Mouse (Mus musculus): ENCODE results near the gene Lbx1. TPM values are rescaled to one million over a fixed set of nuclear protein-coding genes. Genes with fewer than 3 reads are reported as not detected.

The Lbx1 gene
- polyA plus RNA-seq, 1 experiment from 2014 or later = 5.0 TPM

- Histone ChIP-seq H3K9me3 (ENCODE audit: control insufficient read depth, low read length) (no peaks in the 10 kb centered on the region), H3K36me3 (ENCODE audit: control insufficient read depth, insufficient read depth, low read length) (no peaks in the 10 kb centered on the region), H3K27ac (replicated peaks; ENCODE audit: low read depth, low read length) (no peak overlapping the region), H3K4me2 (ENCODE audit: low read depth, severe bottlenecking) (no peak overlapping the region), H3K4me3 (ENCODE audit: low read depth, low read length) (no peak overlapping the region), H3K4me1 (ENCODE audit: control insufficient read depth, insufficient read depth, low read length) (no peaks in the 10 kb centered on the region), H3K27me3 (ENCODE audit: control insufficient read depth, insufficient read depth, low read length) (peaks cover 4% of the 10 kb centered on the region), H3K9ac (ENCODE audit: low read length) (no peak overlapping the region)
- 3% methylated on average over 9 of the region's 9 CpGs for WGBS
- peak; percentile 61 for DNase-seq (ENCODE audit: low spot score)
- ATAC-seq (ENCODE audit: insufficient number of reproducible peaks, low FRiP score, low TSS enrichment, low read depth) = no peak
Measured at GRCm38 (mm10) chr19:45216240-45216639, 19.4 kb downstream of the Lbx1 start.

- no peak for DNase-seq (ENCODE audit: low spot score)
Measured at GRCm38 (mm10) chr19:45215431-45215830, 20.2 kb downstream of the Lbx1 start.

GRCm38 (mm10) chr19:45209776-45210422, 25.7 kb downstream of the Lbx1 start:
- H3K4me1 ChIP-seq (ENCODE audit: control insufficient read depth, insufficient read depth, low read length) = 0 out of 2 replicates have a peak, but pooled peaks cover 5% of the 10 kb centered on the region
- H3K4me2 ChIP-seq (ENCODE audit: low read depth, severe bottlenecking) = no peak overlapping the region
- no peak for DNase-seq (ENCODE audit: low spot score)
- WGBS = 65% methylated on average over 14 of the region's 14 CpGs
- ATAC-seq (ENCODE audit: insufficient number of reproducible peaks, low FRiP score, low TSS enrichment, low read depth) = no peak
- H3K27ac ChIP-seq (replicated peaks; ENCODE audit: low read depth, low read length) = no peak overlapping the region
- peaks cover 9% of the 10 kb centered on the region; the same call in 1 of the 2 replicates for H3K27me3 ChIP-seq (ENCODE audit: control insufficient read depth, insufficient read depth, low read length)
- H3K9me3 ChIP-seq (ENCODE audit: control insufficient read depth, low read length) = no peaks in the 10 kb centered on the region
- no peaks in the 10 kb centered on the region for H3K36me3 ChIP-seq (ENCODE audit: control insufficient read depth, insufficient read depth, low read length)
- no peak overlapping the region for H3K9ac ChIP-seq (ENCODE audit: low read length)
- no peak overlapping the region for H3K4me3 ChIP-seq (ENCODE audit: low read depth, low read length)

More at GRCm38 (mm10) chr19:45215431-45215830, 20.2 kb downstream of the Lbx1 start:
- no peak for ATAC-seq (ENCODE audit: insufficient number of reproducible peaks, low FRiP score, low TSS enrichment, low read depth)
- no peak overlapping the region for H3K4me3 ChIP-seq (ENCODE audit: low read depth, low read length)
- WGBS = 75% methylated on average over 4 of the region's 4 CpGs
- H3K4me1 ChIP-seq (ENCODE audit: control insufficient read depth, insufficient read depth, low read length) = no peaks in the 10 kb centered on the region
- H3K36me3 ChIP-seq (ENCODE audit: control insufficient read depth, insufficient read depth, low read length) = no peaks in the 10 kb centered on the region
- H3K27ac ChIP-seq (replicated peaks; ENCODE audit: low read depth, low read length) = no peak overlapping the region
- H3K9ac ChIP-seq (ENCODE audit: low read length) = no peak overlapping the region
- no peaks in the 10 kb centered on the region for H3K9me3 ChIP-seq (ENCODE audit: control insufficient read depth, low read length)
- H3K27me3 ChIP-seq (ENCODE audit: control insufficient read depth, insufficient read depth, low read length) = peaks cover 4% of the 10 kb centered on the region; the same call in 1 of the 2 replicates
- H3K4me2 ChIP-seq (ENCODE audit: low read depth, severe bottlenecking) = no peak overlapping the region

GRCm38 (mm10) chr19:45209191-45209590, 26.4 kb downstream of the Lbx1 start:
- Histone ChIP-seq H3K4me1 (ENCODE audit: control insufficient read depth, insufficient read depth, low read length) (0 out of 2 replicates have a peak, but pooled peaks cover 5% of the 10 kb centered on the region), H3K4me2 (ENCODE audit: low read depth, severe bottlenecking) (no peak overlapping the region), H3K27me3 (ENCODE audit: control insufficient read depth, insufficient read depth, low read length) (peaks cover 9% of the 10 kb centered on the region; the same call in 1 of the 2 replicates), H3K9ac (ENCODE audit: low read length) (no peak overlapping the region), H3K9me3 (ENCODE audit: control insufficient read depth, low read length) (no peaks in the 10 kb centered on the region), H3K36me3 (ENCODE audit: control insufficient read depth, insufficient read depth, low read length) (no peaks in the 10 kb centered on the region), H3K4me3 (ENCODE audit: low read depth, low read length) (no peak overlapping the region), H3K27ac (replicated peaks; ENCODE audit: low read depth, low read length) (no peak overlapping the region)
- ATAC-seq (ENCODE audit: insufficient number of reproducible peaks, low FRiP score, low TSS enrichment, low read depth) = no peak
- DNase-seq (ENCODE audit: low spot score) = no peak
- WGBS = 93% methylated on average over 1 of the region's 1 CpGs

GRCm38 (mm10) chr19:45208438-45209060, 27.1 kb downstream of the Lbx1 start:
- ATAC-seq (ENCODE audit: insufficient number of reproducible peaks, low FRiP score, low TSS enrichment, low read depth) (no peak), DNase-seq (ENCODE audit: low spot score) (peak; percentile 33)
- H3K4me1 ChIP-seq (ENCODE audit: control insufficient read depth, insufficient read depth, low read length) = 0 out of 2 replicates have a peak, but pooled peaks cover 5% of the 10 kb centered on the region
- WGBS = 15% methylated on average over 22 of the region's 22 CpGs
- peak overlapping the region; percentile 26 for H3K4me2 ChIP-seq (ENCODE audit: low read depth, severe bottlenecking)
- no peaks in the 10 kb centered on the region for H3K9me3 ChIP-seq (ENCODE audit: control insufficient read depth, low read length)
- no peak overlapping the region for H3K9ac ChIP-seq (ENCODE audit: low read length)
- peaks cover 9% of the 10 kb centered on the region; the same call in 1 of the 2 replicates for H3K27me3 ChIP-seq (ENCODE audit: control insufficient read depth, insufficient read depth, low read length)
- no peak overlapping the region for H3K27ac ChIP-seq (replicated peaks; ENCODE audit: low read depth, low read length)
- H3K4me3 ChIP-seq (ENCODE audit: low read depth, low read length) = no peak overlapping the region
- no peaks in the 10 kb centered on the region for H3K36me3 ChIP-seq (ENCODE audit: control insufficient read depth, insufficient read depth, low read length)

- Histone ChIP-seq H3K4me2 (ENCODE audit: low read depth, severe bottlenecking) (peak overlapping the region; percentile 26), H3K27ac (replicated peaks; ENCODE audit: low read depth, low read length) (no peak overlapping the region), H3K36me3 (ENCODE audit: control insufficient read depth, insufficient read depth, low read length) (no peaks in the 10 kb centered on the region), H3K9ac (ENCODE audit: low read length) (no peak overlapping the region), H3K4me3 (ENCODE audit: low read depth, low read length) (no peak overlapping the region), H3K4me1 (ENCODE audit: control insufficient read depth, insufficient read depth, low read length) (0 out of 2 replicates have a peak, but pooled peaks cover 5% of the 10 kb centered on the region), H3K27me3 (ENCODE audit: control insufficient read depth, insufficient read depth, low read length) (peaks cover 9% of the 10 kb centered on the region; the same call in 1 of the 2 replicates), H3K9me3 (ENCODE audit: control insufficient read depth, low read length) (no peaks in the 10 kb centered on the region)
- DNase-seq (ENCODE audit: low spot score) (peak; percentile 38), ATAC-seq (ENCODE audit: insufficient number of reproducible peaks, low FRiP score, low TSS enrichment, low read depth) (no peak)
- 31% methylated on average over 19 of the region's 19 CpGs for WGBS
Measured at GRCm38 (mm10) chr19:45207662-45208437, 27.8 kb downstream of the Lbx1 start.

- Histone ChIP-seq H3K4me3 (ENCODE audit: low read depth, low read length) (no peak overlapping the region), H3K4me1 (ENCODE audit: control insufficient read depth, insufficient read depth, low read length) (0 out of 2 replicates have a peak, but pooled peaks cover 5% of the 10 kb centered on the region), H3K9ac (ENCODE audit: low read length) (no peak overlapping the region), H3K36me3 (ENCODE audit: control insufficient read depth, insufficient read depth, low read length) (no peaks in the 10 kb centered on the region), H3K9me3 (ENCODE audit: control insufficient read depth, low read length) (no peaks in the 10 kb centered on the region), H3K4me2 (ENCODE audit: low read depth, severe bottlenecking) (no peak overlapping the region), H3K27me3 (ENCODE audit: control insufficient read depth, insufficient read depth, low read length) (peaks cover 9% of the 10 kb centered on the region; the same call in 1 of the 2 replicates), H3K27ac (replicated peaks; ENCODE audit: low read depth, low read length) (no peak overlapping the region)
- DNase-seq (ENCODE audit: low spot score) (no peak), ATAC-seq (ENCODE audit: insufficient number of reproducible peaks, low FRiP score, low TSS enrichment, low read depth) (no peak)
- WGBS = 95% methylated on average over 15 of the region's 15 CpGs
Measured at GRCm38 (mm10) chr19:45207153-45207552, 28.5 kb downstream of the Lbx1 start.

Measured in limb, embryonic 11.5 days (tissue).